In genomic region chr13:101588905-101589304, GRCm38 (mm10) we compare ENCODE assay signal across 18 mouse cellular contexts.
"Had no signal": no experiment of that assay in that cellular context is flagged by ENCODE, and none has a peak within 500 bp of the region (broad histone marks: within the 10 kb centered on the region; RNA-seq: fewer than 3 reads in every experiment).

No protein-coding gene starts in this region.

- H3K4me1 ChIP-seq: limb, embryonic 10.5 days; neural tube, embryonic 12.5 days; neural tube, embryonic 15.5 days had no signal

- H3K4me3 ChIP-seq: layer of hippocampus, adult 2 months; limb, embryonic 10.5 days; limb, embryonic 13.5 days; liver, embryonic 13.5 days; neural tube, embryonic 12.5 days; neural tube, embryonic 15.5 days had no signal

- DNase-seq: kidney, postnatal 25 days; layer of hippocampus, adult 9-11 months; liver, embryonic 13.5 days; lung, adult 2 months; lung, postnatal 14 days; lung, postnatal 4 days; midbrain, embryonic 14.5 days; right cerebral cortex, adult 18-20 months; right cerebral cortex, postnatal 14 days; right cerebral cortex, postnatal 4 days; thymus, postnatal 36 days had no signal

- H3K36me3 ChIP-seq: limb, embryonic 10.5 days; limb, embryonic 13.5 days; liver, embryonic 13.5 days; neural tube, embryonic 12.5 days; neural tube, embryonic 15.5 days had no signal

- H3K27ac ChIP-seq: kidney, postnatal 0 days; layer of hippocampus, adult 2 months; limb, embryonic 10.5 days; limb, embryonic 13.5 days; liver, embryonic 13.5 days; neural tube, embryonic 12.5 days; neural tube, embryonic 15.5 days; stomach, postnatal 0 days had no signal

- H3K27me3 ChIP-seq: limb, embryonic 13.5 days; neural tube, embryonic 12.5 days; neural tube, embryonic 15.5 days had no signal
